Mouse (Mus musculus): ENCODE measurements around the gene Stmnd1.

GRCm38 (mm10) chr13:46267783-46268182, 5.7 kb upstream of the Stmnd1 start:
- TF ChIP-seq POLR2A (IDR thresholded peaks at IDR 0.05; ENCODE audit: borderline replicate concordance, insufficient read depth, low read length) (no peak), CTCF (IDR thresholded peaks at IDR 0.05; ENCODE audit: borderline replicate concordance, insufficient read depth, low read depth, low read length) (no peak)
